Mouse (Mus musculus) embryonic fibroblast, embryonic 13.5 days (primary cell): Measurements from ENCODE around the gene Hmx1.

ENCODE experiments used
- CTCF ChIP-seq: IDR thresholded peaks from 2 replicates; pipeline ENCODE4 v1.5.1; 2011; ENCODE audit warnings: mild to moderate bottlenecking, control low read depth, low read length, moderate library complexity, borderline replicate concordance; ENCODE audit not compliant: insufficient read depth
- POLR2A ChIP-seq: IDR thresholded peaks from 2 replicates; pipeline ENCODE4 v1.6.1; 2011; ENCODE audit warnings: low read depth, mild to moderate bottlenecking, control low read depth, low read length, moderate library complexity

GRCm38 (mm10) chr5:35412833-35413232 is 23.9 kb downstream of the Hmx1 start:
- TF ChIP-seq CTCF: no peak
- no peak for TF ChIP-seq POLR2A
